Mouse (Mus musculus) ES-CJ7 (cell line): ENCODE data around the gene Hyal3.

ENCODE experiments used
- DNase-seq: peaks from one replicate; pipeline ENCODE4 v3.0.0; 2011; ENCODE audit warnings: low read depth, low spot score

The Hyal3 gene

GRCm38 (mm10) chr9:107580501-107581317, at the start of gene Hyal3:
Hyal3 (plus strand) TSS chr9:107580818.
- DNase-seq = peak; percentile 85

GRCm38 (mm10) chr9:107533791-107534407, 46.7 kb upstream of the Hyal3 start, which contains the start of gene Tmem115:
Tmem115 (plus strand) TSS chr9:107533945.
- DNase-seq = peak; percentile 99

- DNase-seq = no peak
These were observed 46.0 kb upstream of the Hyal3 start for GRCm38 (mm10) chr9:107534408-107535202.

GRCm38 (mm10) chr9:107538231-107538630, 42.4 kb upstream of the Hyal3 start:
- no peak for DNase-seq

GRCm38 (mm10) chr9:107538711-107539110, 41.9 kb upstream of the Hyal3 start:
- no peak for DNase-seq

GRCm38 (mm10) chr9:107539940-107540339, 40.7 kb upstream of the Hyal3 start:
- DNase-seq = no peak

- DNase-seq = no peak
These were observed 40.2 kb upstream of the Hyal3 start for GRCm38 (mm10) chr9:107540420-107540819.

- no peak for DNase-seq
These were observed 39.6 kb upstream of the Hyal3 start for GRCm38 (mm10) chr9:107541005-107541404.

GRCm38 (mm10) chr9:107541474-107542351, 38.9 kb upstream of the Hyal3 start, which contains the start of the genes Cyb561d2 and Nprl2:
Cyb561d2 (minus strand) TSS chr9:107542193.
Nprl2 (plus strand) TSS chr9:107542226.
- peak; percentile 97 for DNase-seq

GRCm38 (mm10) chr9:107542352-107542686, 38.3 kb upstream of the Hyal3 start:
- DNase-seq = no peak

DNA sequence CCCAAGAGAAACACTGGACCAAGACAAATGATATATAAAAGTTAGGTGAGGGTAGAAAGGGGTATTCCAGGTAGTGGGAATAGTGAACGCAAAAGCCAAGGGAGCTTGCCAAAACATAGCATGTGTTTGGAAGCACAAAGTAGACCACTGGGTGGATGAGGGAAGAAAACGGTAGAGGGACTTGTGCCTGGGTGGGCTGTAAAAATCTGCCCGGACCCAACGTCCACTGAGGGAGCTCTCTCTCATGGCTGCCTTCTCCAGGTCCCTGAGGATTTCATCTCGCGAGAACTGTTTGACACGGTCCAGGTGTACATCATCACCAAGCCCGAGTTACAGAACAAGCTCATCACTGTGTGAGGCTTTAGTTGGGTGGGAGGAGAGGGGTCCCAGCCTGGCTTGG, 37.9 kb upstream of the Hyal3 start:
- peak; percentile 44 for DNase-seq

- DNase-seq = no peak
These were observed 37.3 kb upstream of the Hyal3 start for GRCm38 (mm10) chr9:107543299-107543698.

DNA sequence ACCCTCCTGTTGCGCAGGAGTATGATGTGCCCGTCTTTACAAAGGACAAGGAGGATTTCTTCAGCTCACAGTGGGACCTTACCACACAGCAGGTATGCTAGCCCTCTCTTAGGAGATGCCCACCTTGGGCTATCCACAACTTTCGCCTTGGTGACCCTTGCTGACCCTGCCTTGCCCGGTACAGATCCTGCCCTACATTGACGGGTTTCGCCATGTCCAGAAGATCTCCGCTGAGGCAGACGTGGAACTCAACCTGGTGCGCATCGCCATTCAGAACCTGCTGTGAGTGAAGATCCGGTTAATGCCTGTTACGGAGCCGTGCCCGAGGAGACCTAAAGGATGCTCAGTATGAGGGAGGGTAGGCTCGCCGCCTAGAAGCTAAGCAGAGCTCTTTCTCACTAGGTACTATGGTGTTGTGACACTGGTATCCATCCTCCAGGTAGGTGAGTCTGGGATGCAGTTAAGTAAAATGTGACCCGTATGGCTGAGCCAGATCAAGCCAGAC, 36.4 kb upstream of the Hyal3 start:
- no peak for DNase-seq

GRCm38 (mm10) chr9:107544729-107545128, 35.9 kb upstream of the Hyal3 start:
- DNase-seq = no peak

DNA sequence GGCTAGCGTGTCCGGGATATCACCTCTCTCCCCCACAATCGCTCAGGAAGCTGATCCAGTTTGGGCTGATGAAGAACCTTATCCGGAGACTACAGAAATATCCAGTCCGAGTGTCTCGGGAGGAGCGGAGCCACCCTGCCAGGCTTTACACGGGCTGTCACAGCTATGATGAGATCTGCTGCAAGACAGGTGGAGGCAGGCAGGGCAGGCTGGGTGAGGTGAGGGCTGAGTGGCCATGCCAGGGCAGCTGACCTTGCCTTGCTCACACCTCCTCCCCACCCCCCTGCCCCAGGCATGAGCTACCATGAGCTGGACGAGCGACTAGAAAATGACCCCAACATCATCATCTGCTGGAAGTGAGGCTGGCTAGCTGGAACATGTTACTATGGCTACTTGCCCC, 35.4 kb upstream of the Hyal3 start:
- DNase-seq = no peak

DNA sequence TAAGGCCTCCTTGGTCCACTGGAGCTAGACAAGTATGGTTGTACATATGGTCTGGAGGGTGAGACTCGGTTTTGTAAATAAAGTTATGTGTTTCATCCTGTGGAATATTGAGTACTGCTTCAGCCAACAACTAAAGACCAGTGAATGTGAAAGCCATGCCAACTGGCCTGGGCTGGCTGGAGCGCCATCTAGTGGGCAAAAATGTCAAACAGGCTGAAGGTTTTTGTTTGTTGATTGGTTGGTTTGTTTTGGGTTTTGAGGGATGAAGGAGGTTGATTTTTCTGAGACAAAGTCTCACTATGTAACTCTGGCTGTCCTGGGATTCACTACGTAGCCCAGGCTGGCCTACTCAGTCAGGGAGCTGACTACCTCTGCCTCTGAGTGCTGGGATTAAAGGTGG, 35.0 kb upstream of the Hyal3 start:
- peak; percentile 71 for DNase-seq

DNA sequence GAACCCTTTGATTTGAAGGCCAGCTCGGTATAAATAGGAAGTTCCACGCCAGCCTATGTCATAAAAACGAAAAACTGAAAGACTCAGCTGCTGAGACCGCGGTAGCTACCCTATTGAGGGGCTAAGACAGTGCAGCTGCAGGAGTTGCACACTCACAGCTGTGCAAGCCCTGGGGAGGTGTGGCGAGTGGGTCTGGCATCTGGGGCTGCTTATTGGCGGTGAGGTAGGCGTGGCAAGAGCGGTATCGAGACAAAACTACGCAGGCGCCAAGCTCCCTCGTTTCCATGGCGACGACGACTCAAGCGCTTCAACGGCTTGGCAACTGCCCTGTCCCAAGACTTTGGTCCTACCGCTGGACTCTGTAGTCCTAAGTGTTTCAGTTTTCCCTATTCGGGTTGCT, 33.6 kb upstream of the Hyal3 start, which contains the start of gene Zmynd10:
Zmynd10 (plus strand) TSS at position 273 of the 400 bp plus-strand sequence.
- peak; percentile 87 for DNase-seq

DNA sequence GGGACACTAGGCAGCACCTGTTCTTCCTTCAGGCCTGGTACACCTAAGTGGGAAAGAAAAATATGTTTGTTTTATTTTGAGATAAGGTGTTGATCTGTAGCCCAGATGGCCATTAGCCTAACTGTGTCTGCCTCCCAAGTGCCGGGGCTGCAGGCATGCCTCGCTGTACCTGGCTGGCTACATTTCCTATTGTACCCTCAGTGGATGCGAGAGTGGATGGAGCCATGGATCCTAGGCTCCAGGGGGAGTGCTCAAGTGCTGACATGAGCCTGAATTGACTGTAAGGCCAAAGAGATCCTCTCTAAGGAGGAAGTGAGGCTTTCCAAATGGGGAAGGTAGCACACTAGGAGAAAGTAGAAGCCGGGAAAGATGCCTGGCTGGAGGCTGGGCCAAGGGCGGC, 32.7 kb upstream of the Hyal3 start:
- no peak for DNase-seq

DNA sequence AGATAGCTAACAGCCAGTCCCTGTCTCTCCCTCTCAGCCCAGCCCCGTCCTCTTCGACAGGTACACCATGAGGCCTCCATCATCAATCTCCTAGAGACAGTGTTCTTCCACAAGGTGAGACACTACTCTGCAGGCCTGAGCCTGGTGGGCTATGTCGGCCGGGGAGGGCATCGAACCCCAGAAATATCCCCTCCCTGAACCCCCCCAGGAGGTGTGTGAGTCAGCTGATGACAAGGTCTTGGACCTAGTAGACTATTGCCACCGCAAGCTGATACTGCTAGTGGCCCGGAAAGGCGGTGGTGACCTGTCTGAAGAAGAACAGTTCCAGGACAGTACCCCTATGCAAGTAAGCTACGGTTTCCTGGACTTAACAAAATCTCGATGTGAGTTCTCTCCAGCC, 31.8 kb upstream of the Hyal3 start:
- DNase-seq = no peak

DNA sequence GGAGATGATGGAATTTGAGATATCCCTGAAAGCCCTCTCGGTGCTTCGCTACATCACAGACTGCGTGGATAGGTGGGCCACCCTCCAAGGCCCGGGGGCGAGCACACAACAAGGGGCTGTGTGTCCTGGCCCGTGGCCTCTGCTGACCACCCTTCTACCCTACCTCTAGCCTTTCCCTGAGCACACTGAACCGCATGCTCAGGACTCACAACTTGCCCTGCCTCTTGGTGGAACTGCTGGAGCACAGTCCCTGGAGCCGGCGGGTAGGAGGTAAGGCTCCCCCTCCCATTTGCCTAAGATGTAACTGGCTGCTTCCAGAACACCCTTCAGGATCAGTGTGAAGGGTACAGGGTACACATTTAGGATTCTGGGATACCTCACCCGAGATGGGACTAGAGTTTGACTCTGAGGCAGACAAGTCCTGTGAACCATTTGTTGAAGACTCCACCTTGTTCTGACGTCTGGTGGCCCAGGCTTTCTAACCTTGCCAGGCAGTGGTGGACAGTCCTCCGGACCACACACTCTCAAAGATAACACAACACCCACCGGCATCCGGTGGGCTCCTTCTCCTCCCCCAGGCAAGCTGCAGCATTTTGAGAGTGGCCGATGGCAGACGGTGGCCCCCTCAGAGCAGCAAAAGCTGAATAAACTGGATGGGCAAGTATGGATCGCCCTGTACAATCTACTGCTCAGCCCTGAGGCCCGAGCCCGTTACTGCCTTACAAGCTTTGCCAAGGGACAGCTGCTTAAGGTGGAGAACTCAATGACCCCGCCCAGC, 31.1 kb upstream of the Hyal3 start:
- DNase-seq = no peak
